Mouse (Mus musculus): Measurements from ENCODE around the gene Zmynd8. TPM values are rescaled to one million over a fixed set of nuclear protein-coding genes. Genes with fewer than 3 reads are reported as not detected.
A peak's percentile ranks its signal among the peaks of the same experiment; 100 is the strongest.

Gene Zmynd8
- polyA plus RNA-seq, 1 experiment from 2014 or later, result 43.5 TPM

- ATAC-seq (ENCODE audit: insufficient number of reproducible peaks, low FRiP score, low TSS enrichment, low read depth) (no peak), DNase-seq (ENCODE audit: low spot score) (no peak)
- no peak overlapping the region for H3K4me3 ChIP-seq (ENCODE audit: low read depth, low read length)
- H3K9me3 ChIP-seq (ENCODE audit: control insufficient read depth, low read length), result no peaks in the 10 kb centered on the region
- no peaks in the 10 kb centered on the region for H3K36me3 ChIP-seq (ENCODE audit: control insufficient read depth, insufficient read depth, low read length)
- no peaks in the 10 kb centered on the region for H3K27me3 ChIP-seq (ENCODE audit: control insufficient read depth, insufficient read depth, low read length)
- H3K4me2 ChIP-seq (ENCODE audit: low read depth, severe bottlenecking), result no peak overlapping the region
- H3K4me1 ChIP-seq (ENCODE audit: control insufficient read depth, insufficient read depth, low read length), result no peaks in the 10 kb centered on the region
- 28% methylated on average over 3 of the region's 3 CpGs for WGBS
- no peak overlapping the region for H3K27ac ChIP-seq (replicated peaks; ENCODE audit: low read depth, low read length)
- H3K9ac ChIP-seq (ENCODE audit: low read length), result no peak overlapping the region
Observed at GRCm38 (mm10) chr2:165925144-165925543, 26.3 kb upstream of the Zmynd8 start.

GRCm38 (mm10) chr2:165924695-165925094, 25.9 kb upstream of the Zmynd8 start:
- Histone ChIP-seq H3K27me3 (ENCODE audit: control insufficient read depth, insufficient read depth, low read length) (no peaks in the 10 kb centered on the region), H3K4me1 (ENCODE audit: control insufficient read depth, insufficient read depth, low read length) (no peaks in the 10 kb centered on the region), H3K36me3 (ENCODE audit: control insufficient read depth, insufficient read depth, low read length) (no peaks in the 10 kb centered on the region), H3K4me3 (ENCODE audit: low read depth, low read length) (no peak overlapping the region), H3K4me2 (ENCODE audit: low read depth, severe bottlenecking) (no peak overlapping the region), H3K9me3 (ENCODE audit: control insufficient read depth, low read length) (no peaks in the 10 kb centered on the region), H3K9ac (ENCODE audit: low read length) (no peak overlapping the region), H3K27ac (replicated peaks; ENCODE audit: low read depth, low read length) (no peak overlapping the region)
- DNase-seq (ENCODE audit: low spot score) (no peak), ATAC-seq (ENCODE audit: insufficient number of reproducible peaks, low FRiP score, low TSS enrichment, low read depth) (no peak)
- WGBS, result 68% methylated on average over 2 of the region's 2 CpGs

GRCm38 (mm10) chr2:165923715-165924114, 24.9 kb upstream of the Zmynd8 start:
- H3K27ac ChIP-seq (replicated peaks; ENCODE audit: low read depth, low read length), result no peak overlapping the region
- no peak overlapping the region for H3K4me2 ChIP-seq (ENCODE audit: low read depth, severe bottlenecking)
- no peak for DNase-seq (ENCODE audit: low spot score)
- no peaks in the 10 kb centered on the region for H3K27me3 ChIP-seq (ENCODE audit: control insufficient read depth, insufficient read depth, low read length)
- WGBS, result 94% methylated on average over 8 of the region's 8 CpGs
- ATAC-seq (ENCODE audit: insufficient number of reproducible peaks, low FRiP score, low TSS enrichment, low read depth), result no peak
- no peak overlapping the region for H3K4me3 ChIP-seq (ENCODE audit: low read depth, low read length)
- no peaks in the 10 kb centered on the region for H3K4me1 ChIP-seq (ENCODE audit: control insufficient read depth, insufficient read depth, low read length)
- H3K36me3 ChIP-seq (ENCODE audit: control insufficient read depth, insufficient read depth, low read length), result no peaks in the 10 kb centered on the region
- H3K9ac ChIP-seq (ENCODE audit: low read length), result no peak overlapping the region
- no peaks in the 10 kb centered on the region for H3K9me3 ChIP-seq (ENCODE audit: control insufficient read depth, low read length)

GRCm38 (mm10) chr2:165922994-165923393, 24.2 kb upstream of the Zmynd8 start:
- ATAC-seq (ENCODE audit: insufficient number of reproducible peaks, low FRiP score, low TSS enrichment, low read depth), result no peak
- no peak overlapping the region for H3K4me2 ChIP-seq (ENCODE audit: low read depth, severe bottlenecking)
- no peaks in the 10 kb centered on the region for H3K9me3 ChIP-seq (ENCODE audit: control insufficient read depth, low read length)
- 94% methylated on average over 3 of the region's 3 CpGs for WGBS
- H3K27ac ChIP-seq (replicated peaks; ENCODE audit: low read depth, low read length), result no peak overlapping the region
- no peaks in the 10 kb centered on the region for H3K27me3 ChIP-seq (ENCODE audit: control insufficient read depth, insufficient read depth, low read length)
- H3K4me1 ChIP-seq (ENCODE audit: control insufficient read depth, insufficient read depth, low read length), result no peaks in the 10 kb centered on the region
- DNase-seq (ENCODE audit: low spot score), result no peak
- H3K4me3 ChIP-seq (ENCODE audit: low read depth, low read length), result no peak overlapping the region
- H3K9ac ChIP-seq (ENCODE audit: low read length), result no peak overlapping the region
- no peaks in the 10 kb centered on the region for H3K36me3 ChIP-seq (ENCODE audit: control insufficient read depth, insufficient read depth, low read length)

GRCm38 (mm10) chr2:165922047-165922728, 23.4 kb upstream of the Zmynd8 start:
- H3K4me2 ChIP-seq (ENCODE audit: low read depth, severe bottlenecking), result no peak overlapping the region
- H3K9ac ChIP-seq (ENCODE audit: low read length), result no peak overlapping the region
- H3K27ac ChIP-seq (replicated peaks; ENCODE audit: low read depth, low read length), result no peak overlapping the region
- WGBS, result 62% methylated on average over 13 of the region's 13 CpGs
- H3K4me3 ChIP-seq (ENCODE audit: low read depth, low read length), result no peak overlapping the region
- no peaks in the 10 kb centered on the region for H3K36me3 ChIP-seq (ENCODE audit: control insufficient read depth, insufficient read depth, low read length)
- no peak; the same call in 1 of the 2 replicates for ATAC-seq (ENCODE audit: insufficient number of reproducible peaks, low FRiP score, low TSS enrichment, low read depth)
- no peaks in the 10 kb centered on the region for H3K4me1 ChIP-seq (ENCODE audit: control insufficient read depth, insufficient read depth, low read length)
- H3K9me3 ChIP-seq (ENCODE audit: control insufficient read depth, low read length), result no peaks in the 10 kb centered on the region
- DNase-seq (ENCODE audit: low spot score), result peak; percentile 58
- H3K27me3 ChIP-seq (ENCODE audit: control insufficient read depth, insufficient read depth, low read length), result no peaks in the 10 kb centered on the region

- no peaks in the 10 kb centered on the region for H3K4me1 ChIP-seq (ENCODE audit: control insufficient read depth, insufficient read depth, low read length)
- DNase-seq (ENCODE audit: low spot score) (peak; percentile 97), ATAC-seq (ENCODE audit: insufficient number of reproducible peaks, low FRiP score, low TSS enrichment, low read depth) (peak; percentile 60; the same call in 1 of the 2 replicates)
- no peak overlapping the region for H3K4me3 ChIP-seq (ENCODE audit: low read depth, low read length)
- no peaks in the 10 kb centered on the region for H3K9me3 ChIP-seq (ENCODE audit: control insufficient read depth, low read length)
- no peaks in the 10 kb centered on the region for H3K27me3 ChIP-seq (ENCODE audit: control insufficient read depth, insufficient read depth, low read length)
- 24% methylated on average over 11 of the region's 11 CpGs for WGBS
- no peak overlapping the region for H3K4me2 ChIP-seq (ENCODE audit: low read depth, severe bottlenecking)
- no peaks in the 10 kb centered on the region for H3K36me3 ChIP-seq (ENCODE audit: control insufficient read depth, insufficient read depth, low read length)
- H3K27ac ChIP-seq (replicated peaks; ENCODE audit: low read depth, low read length), result no peak overlapping the region
- H3K9ac ChIP-seq (ENCODE audit: low read length), result no peak overlapping the region
Observed at GRCm38 (mm10) chr2:165914298-165914697, 15.5 kb upstream of the Zmynd8 start.

- WGBS, result 61% methylated on average over 7 of the region's 7 CpGs
Observed at GRCm38 (mm10) chr2:165913073-165913472, 14.3 kb upstream of the Zmynd8 start.

GRCm38 (mm10) chr2:165909731-165910130, 10.9 kb upstream of the Zmynd8 start:
- Histone ChIP-seq H3K9ac (ENCODE audit: low read length) (no peak overlapping the region), H3K36me3 (ENCODE audit: control insufficient read depth, insufficient read depth, low read length) (no peaks in the 10 kb centered on the region), H3K27me3 (ENCODE audit: control insufficient read depth, insufficient read depth, low read length) (no peaks in the 10 kb centered on the region), H3K9me3 (ENCODE audit: control insufficient read depth, low read length) (no peaks in the 10 kb centered on the region), H3K27ac (replicated peaks; ENCODE audit: low read depth, low read length) (no peak overlapping the region), H3K4me1 (ENCODE audit: control insufficient read depth, insufficient read depth, low read length) (peaks cover 4% of the 10 kb centered on the region; the same call in 1 of the 2 replicates), H3K4me3 (ENCODE audit: low read depth, low read length) (no peak overlapping the region), H3K4me2 (ENCODE audit: low read depth, severe bottlenecking) (no peak overlapping the region)
- DNase-seq (ENCODE audit: low spot score) (no peak), ATAC-seq (ENCODE audit: insufficient number of reproducible peaks, low FRiP score, low TSS enrichment, low read depth) (no peak)

More at GRCm38 (mm10) chr2:165913073-165913472, 14.3 kb upstream of the Zmynd8 start:
- Histone ChIP-seq H3K27ac (replicated peaks; ENCODE audit: low read depth, low read length) (no peak overlapping the region), H3K4me3 (ENCODE audit: low read depth, low read length) (no peak overlapping the region), H3K9ac (ENCODE audit: low read length) (no peak overlapping the region), H3K4me2 (ENCODE audit: low read depth, severe bottlenecking) (no peak overlapping the region), H3K4me1 (ENCODE audit: control insufficient read depth, insufficient read depth, low read length) (no peaks in the 10 kb centered on the region), H3K36me3 (ENCODE audit: control insufficient read depth, insufficient read depth, low read length) (no peaks in the 10 kb centered on the region), H3K27me3 (ENCODE audit: control insufficient read depth, insufficient read depth, low read length) (no peaks in the 10 kb centered on the region), H3K9me3 (ENCODE audit: control insufficient read depth, low read length) (no peaks in the 10 kb centered on the region)
- ATAC-seq (ENCODE audit: insufficient number of reproducible peaks, low FRiP score, low TSS enrichment, low read depth) (no peak), DNase-seq (ENCODE audit: low spot score) (no peak)

- 47% methylated on average over 7 of the region's 8 CpGs for WGBS
- peaks cover 4% of the 10 kb centered on the region; the same call in 1 of the 2 replicates for H3K4me1 ChIP-seq (ENCODE audit: control insufficient read depth, insufficient read depth, low read length)
- ATAC-seq (ENCODE audit: insufficient number of reproducible peaks, low FRiP score, low TSS enrichment, low read depth) (no peak), DNase-seq (ENCODE audit: low spot score) (no peak)
- H3K9me3 ChIP-seq (ENCODE audit: control insufficient read depth, low read length), result no peaks in the 10 kb centered on the region
- no peak overlapping the region for H3K27ac ChIP-seq (replicated peaks; ENCODE audit: low read depth, low read length)
- no peak overlapping the region for H3K4me3 ChIP-seq (ENCODE audit: low read depth, low read length)
- no peaks in the 10 kb centered on the region for H3K27me3 ChIP-seq (ENCODE audit: control insufficient read depth, insufficient read depth, low read length)
- no peak overlapping the region for H3K9ac ChIP-seq (ENCODE audit: low read length)
- H3K36me3 ChIP-seq (ENCODE audit: control insufficient read depth, insufficient read depth, low read length), result no peaks in the 10 kb centered on the region
- H3K4me2 ChIP-seq (ENCODE audit: low read depth, severe bottlenecking), result no peak overlapping the region
Observed at GRCm38 (mm10) chr2:165907199-165907598, 8.4 kb upstream of the Zmynd8 start.
